Mouse (Mus musculus): ENCODE results near the gene Krt20. TPM values are rescaled to one million over a fixed set of nuclear protein-coding genes. Genes with fewer than 3 reads are reported as not detected.

The Krt20 gene
- 166 and 189 TPM in 2 replicates for polyA plus RNA-seq (2015; fragmentation: Nextera tagmentation; extraction: Ambion mirVana)

DNA sequence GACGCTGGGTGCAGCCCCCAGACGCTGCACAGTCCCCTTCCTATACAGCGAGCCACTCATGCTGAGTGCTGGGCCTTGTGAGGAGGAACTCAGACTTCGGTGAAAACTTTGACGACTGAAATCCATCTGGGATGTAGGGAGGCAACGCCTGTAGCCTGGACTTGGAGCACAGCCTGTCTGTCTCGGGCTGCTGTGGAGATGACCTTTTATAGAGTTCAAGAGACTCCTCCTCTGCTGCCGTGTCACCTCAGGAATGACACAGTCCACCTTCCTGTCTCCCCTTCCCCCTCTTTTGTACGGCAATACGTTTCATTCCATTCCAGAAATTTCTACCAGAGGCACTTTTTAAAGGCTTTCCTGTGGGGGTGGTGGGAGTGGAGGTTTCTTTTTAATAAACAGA, at the start of gene Krt20:
Krt20 (minus strand) TSS at position 179 of the 400 bp plus-strand sequence.
- Histone ChIP-seq H3K9ac (ENCODE audit: low read depth, low read length) (0 out of 2 replicates have a peak within 1 kb of the TSS, but pooled peaks have one; percentile 22), H3K4me3 (ENCODE audit: low read depth, low read length) (peak within 1 kb of the TSS; percentile 38), H3K9me3 (ENCODE audit: control insufficient read depth) (no peaks in the 10 kb centered on the region), H3K4me1 (replicated peaks; ENCODE audit: control insufficient read depth, insufficient read depth, low read length) (peaks cover 6% of the 10 kb centered on the region; the same call in 1 of the 2 replicates), H3K4me2 (replicated peaks; ENCODE audit: low read depth) (peak within 1 kb of the TSS; percentile 55), H3K27me3 (replicated peaks; ENCODE audit: control insufficient read depth, insufficient read depth, low read length) (no peaks in the 10 kb centered on the region), H3K36me3 (ENCODE audit: control insufficient read depth, insufficient read depth) (no peaks in the 10 kb centered on the region), H3K27ac (ENCODE audit: low read depth, low read length) (peak within 1 kb of the TSS; percentile 62)
- peak; percentile 24; the same call in 1 of the 2 replicates for ATAC-seq
- no peak for TF ChIP-seq CTCF (IDR thresholded peaks at IDR 0.05; ENCODE audit: low read depth)
- 12% methylated on average over 10 of the region's 10 CpGs for WGBS

DNA sequence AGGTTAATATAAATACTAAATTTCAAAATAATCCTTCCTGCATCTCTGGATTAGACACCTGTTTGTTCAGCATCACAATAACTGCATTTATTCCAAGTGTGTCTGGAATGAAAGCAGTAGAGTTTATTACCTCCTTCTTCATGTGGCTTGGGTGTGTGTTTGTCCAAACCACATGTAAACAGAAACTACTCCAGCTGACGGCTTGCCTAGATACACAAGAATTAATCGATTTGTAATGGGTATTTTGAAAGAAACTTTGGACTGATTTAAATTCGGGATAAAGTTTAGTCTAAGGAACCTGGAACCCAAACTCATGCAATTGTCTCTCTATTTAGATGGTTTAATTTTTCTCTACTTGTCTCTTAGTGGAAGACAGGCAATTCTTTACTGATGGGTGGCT, 37.0 kb upstream of the Krt20 start:
- H3K27ac ChIP-seq (ENCODE audit: low read depth, low read length): no peak overlapping the region
- H3K4me1 ChIP-seq (replicated peaks; ENCODE audit: control insufficient read depth, insufficient read depth, low read length): no peaks in the 10 kb centered on the region
- WGBS: 62% methylated on average over 3 of the region's 3 CpGs
- no peaks in the 10 kb centered on the region for H3K27me3 ChIP-seq (replicated peaks; ENCODE audit: control insufficient read depth, insufficient read depth, low read length)
- H3K4me3 ChIP-seq (ENCODE audit: low read depth, low read length): no peak overlapping the region
- H3K9me3 ChIP-seq (ENCODE audit: control insufficient read depth): no peaks in the 10 kb centered on the region
- no peak for ATAC-seq
- no peak overlapping the region for H3K9ac ChIP-seq (ENCODE audit: low read depth, low read length)
- TF ChIP-seq CTCF (IDR thresholded peaks at IDR 0.05; ENCODE audit: low read depth): no peak
- no peaks in the 10 kb centered on the region for H3K36me3 ChIP-seq (ENCODE audit: control insufficient read depth, insufficient read depth)
- no peak overlapping the region for H3K4me2 ChIP-seq (replicated peaks; ENCODE audit: low read depth)

DNA sequence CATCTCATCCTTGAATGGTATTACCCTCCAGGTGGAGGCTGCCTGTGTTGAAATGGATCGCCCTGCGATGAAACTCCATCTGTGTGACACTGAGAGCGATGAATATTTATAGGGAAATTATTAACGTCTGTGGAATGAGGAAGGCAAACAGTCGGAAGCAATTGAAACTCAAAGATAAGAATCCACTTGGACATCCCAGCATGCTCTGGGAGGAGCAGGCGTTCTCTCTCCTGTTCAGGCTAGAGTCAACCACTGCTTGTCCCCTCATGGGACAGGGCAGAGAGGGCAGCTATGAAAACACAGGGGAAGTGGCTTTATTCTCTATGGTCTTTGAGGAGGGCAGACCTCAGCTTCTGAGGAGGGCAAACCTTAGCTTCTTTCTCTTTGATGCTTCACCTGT, 35.5 kb upstream of the Krt20 start:
- Histone ChIP-seq H3K27ac (ENCODE audit: low read depth, low read length) (no peak overlapping the region), H3K9ac (ENCODE audit: low read depth, low read length) (no peak overlapping the region), H3K36me3 (ENCODE audit: control insufficient read depth, insufficient read depth) (no peaks in the 10 kb centered on the region), H3K27me3 (replicated peaks; ENCODE audit: control insufficient read depth, insufficient read depth, low read length) (no peaks in the 10 kb centered on the region), H3K4me2 (replicated peaks; ENCODE audit: low read depth) (no peak overlapping the region), H3K9me3 (ENCODE audit: control insufficient read depth) (no peaks in the 10 kb centered on the region), H3K4me3 (ENCODE audit: low read depth, low read length) (no peak overlapping the region), H3K4me1 (replicated peaks; ENCODE audit: control insufficient read depth, insufficient read depth, low read length) (no peaks in the 10 kb centered on the region)
- WGBS: 34% methylated on average over 6 of the region's 6 CpGs
- TF ChIP-seq CTCF (IDR thresholded peaks at IDR 0.05; ENCODE audit: low read depth): no peak
- peak; percentile 56; the same call in 1 of the 2 replicates for ATAC-seq

DNA sequence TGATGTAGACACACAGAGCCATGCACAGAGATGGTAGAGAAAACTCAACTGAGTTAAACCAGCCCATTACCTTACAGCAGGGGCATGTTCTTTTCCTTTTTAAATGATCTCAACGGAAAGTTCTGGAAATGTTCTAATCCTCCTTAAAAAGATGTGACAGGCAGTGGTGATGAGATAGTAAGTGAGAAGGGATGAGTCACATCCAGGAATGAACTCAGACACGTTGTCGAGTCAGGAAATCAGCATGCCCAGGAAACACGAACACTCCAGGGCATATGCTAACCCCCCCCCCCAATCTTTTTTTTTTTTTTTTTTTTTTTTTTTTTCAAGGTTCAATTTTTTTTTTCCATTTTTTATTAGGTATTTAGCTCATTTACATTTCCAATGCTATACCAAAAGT, 34.5 kb upstream of the Krt20 start:
- TF ChIP-seq CTCF (IDR thresholded peaks at IDR 0.05; ENCODE audit: low read depth): no peak
- Histone ChIP-seq H3K36me3 (ENCODE audit: control insufficient read depth, insufficient read depth) (no peaks in the 10 kb centered on the region), H3K4me1 (replicated peaks; ENCODE audit: control insufficient read depth, insufficient read depth, low read length) (no peaks in the 10 kb centered on the region), H3K27me3 (replicated peaks; ENCODE audit: control insufficient read depth, insufficient read depth, low read length) (no peaks in the 10 kb centered on the region), H3K9me3 (ENCODE audit: control insufficient read depth) (no peaks in the 10 kb centered on the region), H3K9ac (ENCODE audit: low read depth, low read length) (no peak overlapping the region), H3K27ac (ENCODE audit: low read depth, low read length) (no peak overlapping the region), H3K4me2 (replicated peaks; ENCODE audit: low read depth) (no peak overlapping the region), H3K4me3 (ENCODE audit: low read depth, low read length) (no peak overlapping the region)
- WGBS: 70% methylated on average over 4 of the region's 4 CpGs
- no peak for ATAC-seq

DNA sequence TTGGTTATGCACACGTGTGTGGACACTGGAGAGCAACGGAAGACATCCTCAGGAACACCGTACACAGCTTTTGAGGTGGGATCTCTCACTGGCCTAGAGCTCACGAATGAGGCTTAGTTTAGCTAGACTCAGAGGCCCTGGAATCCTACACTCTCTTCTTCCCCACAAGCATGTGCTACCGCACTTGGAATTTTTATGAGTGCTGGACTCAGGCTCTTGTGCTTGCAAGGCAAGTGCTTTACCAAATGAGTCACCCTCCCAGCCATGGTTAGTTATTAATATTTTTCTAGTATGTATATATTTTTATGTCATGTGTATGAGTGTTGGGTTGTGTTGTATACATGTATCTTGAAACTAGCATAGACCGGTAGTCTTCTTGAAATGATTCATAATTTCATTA, 34.0 kb upstream of the Krt20 start:
- Histone ChIP-seq H3K27ac (ENCODE audit: low read depth, low read length) (no peak overlapping the region), H3K27me3 (replicated peaks; ENCODE audit: control insufficient read depth, insufficient read depth, low read length) (no peaks in the 10 kb centered on the region), H3K9me3 (ENCODE audit: control insufficient read depth) (no peaks in the 10 kb centered on the region), H3K4me3 (ENCODE audit: low read depth, low read length) (no peak overlapping the region), H3K4me2 (replicated peaks; ENCODE audit: low read depth) (no peak overlapping the region), H3K9ac (ENCODE audit: low read depth, low read length) (no peak overlapping the region), H3K36me3 (ENCODE audit: control insufficient read depth, insufficient read depth) (no peaks in the 10 kb centered on the region), H3K4me1 (replicated peaks; ENCODE audit: control insufficient read depth, insufficient read depth, low read length) (no peaks in the 10 kb centered on the region)
- no peak for TF ChIP-seq CTCF (IDR thresholded peaks at IDR 0.05; ENCODE audit: low read depth)
- WGBS: 77% methylated on average over 6 of the region's 6 CpGs
- ATAC-seq: 0 out of 2 replicates have a peak, but pooled peaks have one; percentile 48

DNA sequence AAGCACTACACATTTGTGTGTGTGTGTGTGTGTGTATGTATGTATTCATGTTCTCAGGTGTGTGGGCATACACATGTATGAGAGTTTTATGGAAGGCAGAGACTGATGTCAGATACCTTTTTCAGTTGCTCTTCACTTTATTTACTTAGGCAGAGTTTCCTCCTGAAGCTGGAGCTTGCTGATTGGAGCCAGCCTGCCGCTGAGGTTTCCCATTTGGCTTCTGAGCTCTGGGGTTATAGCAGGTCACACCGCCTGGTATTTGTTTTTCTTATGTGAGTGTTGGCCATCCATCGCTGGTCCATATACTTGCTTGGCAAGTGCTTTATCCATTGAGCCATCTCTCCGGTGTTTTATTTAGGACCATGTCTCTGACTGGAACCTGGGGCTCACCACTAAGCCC, 31.3 kb upstream of the Krt20 start:
- no peak for TF ChIP-seq CTCF (IDR thresholded peaks at IDR 0.05; ENCODE audit: low read depth)
- H3K27ac ChIP-seq (ENCODE audit: low read depth, low read length): no peak overlapping the region
- H3K4me2 ChIP-seq (replicated peaks; ENCODE audit: low read depth): no peak overlapping the region
- ATAC-seq: no peak
- H3K4me1 ChIP-seq (replicated peaks; ENCODE audit: control insufficient read depth, insufficient read depth, low read length): no peaks in the 10 kb centered on the region
- no peaks in the 10 kb centered on the region for H3K36me3 ChIP-seq (ENCODE audit: control insufficient read depth, insufficient read depth)
- no peak overlapping the region for H3K9ac ChIP-seq (ENCODE audit: low read depth, low read length)
- no peak overlapping the region for H3K4me3 ChIP-seq (ENCODE audit: low read depth, low read length)
- 29% methylated on average over 4 of the region's 4 CpGs for WGBS
- no peaks in the 10 kb centered on the region for H3K9me3 ChIP-seq (ENCODE audit: control insufficient read depth)
- no peaks in the 10 kb centered on the region for H3K27me3 ChIP-seq (replicated peaks; ENCODE audit: control insufficient read depth, insufficient read depth, low read length)

DNA sequence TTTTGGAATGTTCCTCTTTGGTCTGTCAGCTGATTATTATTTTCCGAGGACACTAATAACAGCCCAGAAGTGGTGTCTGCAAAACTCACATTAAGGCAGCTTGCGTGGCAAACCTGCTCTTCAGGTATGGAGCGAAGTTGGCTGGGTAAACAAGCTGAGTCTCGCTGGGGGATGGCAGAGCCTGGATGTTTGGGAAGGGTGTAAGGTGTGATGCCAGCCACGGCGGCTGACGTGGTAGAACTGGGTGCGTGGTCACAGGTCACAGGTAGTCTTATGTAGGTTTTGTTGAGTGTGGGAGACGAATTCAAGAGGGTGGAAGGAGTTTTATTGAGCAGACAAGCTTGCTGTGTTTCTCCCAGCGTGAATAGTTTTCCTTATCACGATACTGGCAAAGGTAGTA, 30.6 kb upstream of the Krt20 start:
- Histone ChIP-seq H3K27me3 (replicated peaks; ENCODE audit: control insufficient read depth, insufficient read depth, low read length) (no peaks in the 10 kb centered on the region), H3K36me3 (ENCODE audit: control insufficient read depth, insufficient read depth) (no peaks in the 10 kb centered on the region), H3K4me2 (replicated peaks; ENCODE audit: low read depth) (no peak overlapping the region), H3K4me3 (ENCODE audit: low read depth, low read length) (no peak overlapping the region), H3K4me1 (replicated peaks; ENCODE audit: control insufficient read depth, insufficient read depth, low read length) (no peaks in the 10 kb centered on the region), H3K27ac (ENCODE audit: low read depth, low read length) (no peak overlapping the region), H3K9me3 (ENCODE audit: control insufficient read depth) (no peaks in the 10 kb centered on the region), H3K9ac (ENCODE audit: low read depth, low read length) (no peak overlapping the region)
- no peak for TF ChIP-seq CTCF (IDR thresholded peaks at IDR 0.05; ENCODE audit: low read depth)
- 50% methylated on average over 11 of the region's 11 CpGs for WGBS
- ATAC-seq: no peak
